Mouse (Mus musculus): ENCODE results near the gene Nfam1. TPM values are rescaled to one million over a fixed set of nuclear protein-coding genes. Genes with fewer than 3 reads are reported as not detected.

Gene Nfam1
- polyA plus RNA-seq, 1 experiment from 2014 or later, result 0.31 TPM

- H3K9ac ChIP-seq (replicated peaks; ENCODE audit: low read depth, low read length), result peak overlapping the region; percentile 16; the same call in 1 of the 2 replicates
- no peak overlapping the region for H3K27ac ChIP-seq (ENCODE audit: low read depth, low read length)
- no peaks in the 10 kb centered on the region for H3K36me3 ChIP-seq (ENCODE audit: control insufficient read depth, insufficient read depth, low read length)
- H3K4me1 ChIP-seq (ENCODE audit: control insufficient read depth, insufficient read depth, low read length), result 0 out of 2 replicates have a peak, but pooled peaks cover 4% of the 10 kb centered on the region
- H3K9me3 ChIP-seq (ENCODE audit: control insufficient read depth, low read length), result no peaks in the 10 kb centered on the region
- no peaks in the 10 kb centered on the region for H3K27me3 ChIP-seq (ENCODE audit: control insufficient read depth, insufficient read depth, low read length)
- no peak overlapping the region for H3K4me3 ChIP-seq (ENCODE audit: low read depth, low read length)
- WGBS, result 69% methylated on average over 22 of the region's 22 CpGs
- H3K4me2 ChIP-seq (ENCODE audit: low read depth, low read length), result no peak overlapping the region
- ATAC-seq (ENCODE audit: low read depth), result no peak
Measured at GRCm38 (mm10) chr15:83043362-83043708, 10.2 kb upstream of the Nfam1 start.

GRCm38 (mm10) chr15:83042655-83043361 is 9.7 kb upstream of the Nfam1 start:
- WGBS, result 10% methylated on average over 6 of the region's 6 CpGs
- Histone ChIP-seq H3K27ac (ENCODE audit: low read depth, low read length) (no peak overlapping the region), H3K9me3 (ENCODE audit: control insufficient read depth, low read length) (no peaks in the 10 kb centered on the region), H3K9ac (replicated peaks; ENCODE audit: low read depth, low read length) (peak overlapping the region; percentile 16; the same call in 1 of the 2 replicates), H3K4me2 (ENCODE audit: low read depth, low read length) (peak overlapping the region; percentile 18; the same call in 1 of the 2 replicates), H3K4me3 (ENCODE audit: low read depth, low read length) (no peak overlapping the region), H3K4me1 (ENCODE audit: control insufficient read depth, insufficient read depth, low read length) (0 out of 2 replicates have a peak, but pooled peaks cover 6% of the 10 kb centered on the region), H3K27me3 (ENCODE audit: control insufficient read depth, insufficient read depth, low read length) (no peaks in the 10 kb centered on the region), H3K36me3 (ENCODE audit: control insufficient read depth, insufficient read depth, low read length) (no peaks in the 10 kb centered on the region)
- no peak for ATAC-seq (ENCODE audit: low read depth)

GRCm38 (mm10) chr15:83040156-83040555 is 7.0 kb upstream of the Nfam1 start:
- Histone ChIP-seq H3K27ac (ENCODE audit: low read depth, low read length) (no peak overlapping the region), H3K9ac (replicated peaks; ENCODE audit: low read depth, low read length) (no peak overlapping the region), H3K9me3 (ENCODE audit: control insufficient read depth, low read length) (no peaks in the 10 kb centered on the region), H3K36me3 (ENCODE audit: control insufficient read depth, insufficient read depth, low read length) (no peaks in the 10 kb centered on the region), H3K27me3 (ENCODE audit: control insufficient read depth, insufficient read depth, low read length) (no peaks in the 10 kb centered on the region), H3K4me2 (ENCODE audit: low read depth, low read length) (no peak overlapping the region), H3K4me1 (ENCODE audit: control insufficient read depth, insufficient read depth, low read length) (peaks cover 8% of the 10 kb centered on the region; the same call in 1 of the 2 replicates), H3K4me3 (ENCODE audit: low read depth, low read length) (no peak overlapping the region)
- whole genome bisulfite sequencing, result 37% methylated on average over 2 of the region's 2 CpGs
- ATAC-seq (ENCODE audit: low read depth), result no peak

GRCm38 (mm10) chr15:83038812-83039211 is 5.7 kb upstream of the Nfam1 start:
- Histone ChIP-seq H3K27ac (ENCODE audit: low read depth, low read length) (no peak overlapping the region), H3K4me2 (ENCODE audit: low read depth, low read length) (no peak overlapping the region), H3K9me3 (ENCODE audit: control insufficient read depth, low read length) (no peaks in the 10 kb centered on the region), H3K36me3 (ENCODE audit: control insufficient read depth, insufficient read depth, low read length) (no peaks in the 10 kb centered on the region), H3K27me3 (ENCODE audit: control insufficient read depth, insufficient read depth, low read length) (no peaks in the 10 kb centered on the region), H3K4me3 (ENCODE audit: low read depth, low read length) (no peak overlapping the region), H3K9ac (replicated peaks; ENCODE audit: low read depth, low read length) (no peak overlapping the region), H3K4me1 (ENCODE audit: control insufficient read depth, insufficient read depth, low read length) (peaks cover 22% of the 10 kb centered on the region)
- ATAC-seq (ENCODE audit: low read depth), result no peak
- WGBS, result 50% methylated on average over 3 of the region's 3 CpGs

DNA sequence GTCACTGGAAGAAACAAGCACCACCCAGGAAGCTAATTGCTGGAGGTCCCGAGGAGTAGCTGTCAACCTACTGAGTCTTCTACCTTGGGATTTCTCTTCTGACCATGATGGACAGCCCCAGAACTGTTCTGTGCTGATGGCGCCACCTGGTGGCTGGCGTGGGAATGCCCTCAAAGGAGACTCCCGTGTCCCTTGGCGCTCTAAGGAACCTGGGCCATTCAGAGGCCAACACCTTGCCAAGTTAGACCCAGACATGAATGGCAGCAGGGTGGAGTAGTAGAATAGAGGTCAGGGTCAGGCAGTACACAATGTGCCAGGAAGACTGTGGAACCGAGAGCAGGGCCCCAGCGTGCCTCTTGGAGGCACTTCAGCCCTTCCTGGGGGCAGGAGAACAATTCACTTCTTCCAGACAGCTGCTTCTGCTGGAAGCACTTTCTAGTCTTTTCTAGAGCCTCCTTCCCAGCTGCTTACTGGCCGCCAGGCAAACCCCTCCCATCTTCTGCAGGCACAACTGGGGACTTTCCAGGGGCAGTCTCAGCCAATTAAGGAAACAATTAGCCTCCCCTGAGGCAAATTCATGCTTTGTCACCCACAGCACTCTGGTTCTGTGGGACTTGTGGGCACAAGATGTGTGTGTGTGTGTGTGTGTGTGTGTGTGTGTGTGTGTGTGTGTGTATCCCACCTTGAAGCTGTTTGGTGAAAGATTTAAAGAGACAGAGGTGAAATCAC is 4.8 kb upstream of the Nfam1 start:
- Histone ChIP-seq H3K9me3 (ENCODE audit: control insufficient read depth, low read length) (no peaks in the 10 kb centered on the region), H3K27me3 (ENCODE audit: control insufficient read depth, insufficient read depth, low read length) (no peaks in the 10 kb centered on the region), H3K4me2 (ENCODE audit: low read depth, low read length) (no peak overlapping the region), H3K27ac (ENCODE audit: low read depth, low read length) (no peak overlapping the region), H3K4me3 (ENCODE audit: low read depth, low read length) (no peak overlapping the region), H3K36me3 (ENCODE audit: control insufficient read depth, insufficient read depth, low read length) (no peaks in the 10 kb centered on the region), H3K9ac (replicated peaks; ENCODE audit: low read depth, low read length) (no peak overlapping the region), H3K4me1 (ENCODE audit: control insufficient read depth, insufficient read depth, low read length) (peaks cover 23% of the 10 kb centered on the region)
- 4% methylated on average over 8 of the region's 8 CpGs for WGBS
- ATAC-seq (ENCODE audit: low read depth), result no peak

- peaks cover 23% of the 10 kb centered on the region for H3K4me1 ChIP-seq (ENCODE audit: control insufficient read depth, insufficient read depth, low read length)
- H3K36me3 ChIP-seq (ENCODE audit: control insufficient read depth, insufficient read depth, low read length), result no peaks in the 10 kb centered on the region
- H3K9me3 ChIP-seq (ENCODE audit: control insufficient read depth, low read length), result no peaks in the 10 kb centered on the region
- no peak overlapping the region for H3K4me3 ChIP-seq (ENCODE audit: low read depth, low read length)
- H3K4me2 ChIP-seq (ENCODE audit: low read depth, low read length), result no peak overlapping the region
- no peaks in the 10 kb centered on the region for H3K27me3 ChIP-seq (ENCODE audit: control insufficient read depth, insufficient read depth, low read length)
- ATAC-seq (ENCODE audit: low read depth), result no peak
- no peak overlapping the region for H3K9ac ChIP-seq (replicated peaks; ENCODE audit: low read depth, low read length)
- H3K27ac ChIP-seq (ENCODE audit: low read depth, low read length), result no peak overlapping the region
- 67% methylated on average over 14 of the region's 14 CpGs for WGBS
Measured at GRCm38 (mm10) chr15:83036900-83037519, 3.9 kb upstream of the Nfam1 start.

DNA sequence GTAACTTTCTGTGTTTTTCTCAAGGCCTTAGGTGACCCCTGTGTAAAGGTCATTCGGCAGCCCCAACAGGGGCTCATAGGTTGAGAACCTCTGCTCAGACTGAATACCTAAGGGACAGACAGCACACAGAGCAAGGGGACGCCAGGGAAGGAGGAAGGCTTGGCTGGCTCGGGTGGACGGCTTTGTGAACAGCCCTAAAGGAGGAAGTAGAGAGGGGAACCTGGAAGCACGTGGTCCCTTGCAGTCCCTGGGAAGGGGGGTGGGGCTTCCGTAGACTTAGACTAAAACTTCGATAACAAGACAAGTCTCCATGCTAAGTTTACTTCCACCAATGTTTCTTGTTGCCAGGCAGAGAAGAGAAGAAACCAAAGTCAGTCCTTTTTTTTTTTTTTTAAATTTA is 3.0 kb upstream of the Nfam1 start:
- no peak overlapping the region for H3K4me3 ChIP-seq (ENCODE audit: low read depth, low read length)
- no peaks in the 10 kb centered on the region for H3K36me3 ChIP-seq (ENCODE audit: control insufficient read depth, insufficient read depth, low read length)
- no peak overlapping the region for H3K9ac ChIP-seq (replicated peaks; ENCODE audit: low read depth, low read length)
- no peaks in the 10 kb centered on the region for H3K27me3 ChIP-seq (ENCODE audit: control insufficient read depth, insufficient read depth, low read length)
- H3K27ac ChIP-seq (ENCODE audit: low read depth, low read length), result no peak overlapping the region
- H3K4me1 ChIP-seq (ENCODE audit: control insufficient read depth, insufficient read depth, low read length), result peaks cover 23% of the 10 kb centered on the region
- ATAC-seq (ENCODE audit: low read depth), result no peak
- H3K4me2 ChIP-seq (ENCODE audit: low read depth, low read length), result no peak overlapping the region
- WGBS, result 70% methylated on average over 7 of the region's 7 CpGs
- H3K9me3 ChIP-seq (ENCODE audit: control insufficient read depth, low read length), result no peaks in the 10 kb centered on the region

GRCm38 (mm10) chr15:83034275-83034977 is 1.3 kb upstream of the Nfam1 start:
- H3K27ac ChIP-seq (ENCODE audit: low read depth, low read length), result peak overlapping the region; percentile 45; the same call in 1 of the 2 replicates
- peaks cover 23% of the 10 kb centered on the region for H3K4me1 ChIP-seq (ENCODE audit: control insufficient read depth, insufficient read depth, low read length)
- no peaks in the 10 kb centered on the region for H3K9me3 ChIP-seq (ENCODE audit: control insufficient read depth, low read length)
- peak; percentile 68 for ATAC-seq (ENCODE audit: low read depth)
- peak overlapping the region; percentile 31 for H3K4me2 ChIP-seq (ENCODE audit: low read depth, low read length)
- no peak overlapping the region for H3K4me3 ChIP-seq (ENCODE audit: low read depth, low read length)
- H3K36me3 ChIP-seq (ENCODE audit: control insufficient read depth, insufficient read depth, low read length), result no peaks in the 10 kb centered on the region
- no peaks in the 10 kb centered on the region for H3K27me3 ChIP-seq (ENCODE audit: control insufficient read depth, insufficient read depth, low read length)
- under 1% methylated on average over 17 of the region's 17 CpGs for WGBS
- peak overlapping the region; percentile 18 for H3K9ac ChIP-seq (replicated peaks; ENCODE audit: low read depth, low read length)
